Mouse (Mus musculus) testis, adult 2 months (tissue): ENCODE data around the gene Elane.

Experiments used
- CTCF ChIP-seq: fragments of 200-500 bp; IDR thresholded peaks from 2 replicates; pipeline ENCODE4 v1.5.1; 2012; ENCODE audit warnings: low read depth, mild to moderate bottlenecking, inconsistent platforms, low read length, moderate library complexity; ENCODE audit not compliant: control insufficient read depth, insufficient read depth, insufficient replicate concordance
- POLR2A ChIP-seq: fragments of 200-500 bp; IDR thresholded peaks from 2 replicates; pipeline ENCODE4 v1.6.1; 2012; ENCODE audit warnings: low read depth, mild to moderate bottlenecking, inconsistent platforms, low read length, moderate library complexity; ENCODE audit not compliant: control insufficient read depth

GRCm38 (mm10) chr10:79873715-79874289 lies 12.2 kb upstream of the Elane start:
- TF ChIP-seq CTCF = no peak
- TF ChIP-seq POLR2A = no peak
